In the genomic region with DNA sequence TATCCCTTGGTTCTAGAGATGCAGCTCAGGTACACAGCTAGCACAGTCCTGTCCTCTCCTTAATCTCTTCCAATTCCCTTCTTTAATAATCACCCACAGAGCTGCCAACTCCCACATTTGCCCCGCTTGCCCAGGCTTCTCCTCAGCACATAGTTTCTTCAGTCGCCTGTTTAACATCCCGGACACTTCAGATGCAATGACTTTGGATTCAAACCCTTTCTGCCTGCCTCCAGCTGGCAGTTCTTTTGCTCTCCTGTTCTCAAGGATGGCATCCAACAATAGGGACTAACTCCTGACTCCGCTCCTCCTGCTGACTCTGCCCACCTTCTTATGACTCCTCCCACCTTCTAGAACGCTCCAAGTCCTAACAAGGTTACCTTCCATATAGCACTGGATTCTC, we compare ENCODE assay signal across 24 mouse cellular contexts.
DNase-seq lines count a peak whose midpoint lies in the region; ATAC-seq and TF ChIP-seq lines count a peak whose summit lies in the region.
"Had no signal": no experiment of that assay in that cellular context is flagged by ENCODE, and none has a peak within 500 bp of the region (broad histone marks: within the 10 kb centered on the region; RNA-seq: fewer than 3 reads in every experiment).

No protein-coding gene starts in this region.

- no peak overlapping the region for H3K4me3 ChIP-seq in forebrain, embryonic 10.5 days
- H3K4me3 ChIP-seq in forebrain, embryonic 14.5 days (ENCODE audit: low read depth, low read length) = no peak overlapping the region
- H3K4me3 ChIP-seq in heart, embryonic 11.5 days (ENCODE audit: low read depth, low read length) = no peak overlapping the region
- no peak overlapping the region for H3K4me3 ChIP-seq in kidney, embryonic 16.5 days (ENCODE audit: low read length)
- H3K4me3 ChIP-seq in spleen, adult 2 months (ENCODE audit: extremely low read depth, insufficient read depth, insufficient read length) = no peak overlapping the region
- H3K4me3 ChIP-seq: embryonic facial prominence, embryonic 13.5 days; forebrain, embryonic 13.5 days; kidney, embryonic 15.5 days; limb, embryonic 15.5 days; midbrain, embryonic 12.5 days; neural tube, embryonic 13.5 days had no signal

- 93% methylated on average over 5 of the region's 5 CpGs for WGBS in forebrain, embryonic 10.5 days
- WGBS in forebrain, embryonic 14.5 days = 94% methylated on average over 5 of the region's 5 CpGs
- WGBS in heart, embryonic 11.5 days (ENCODE audit: insufficient replicate concordance) = 81% methylated on average over 5 of the region's 5 CpGs
- 87% methylated on average over 5 of the region's 5 CpGs for WGBS in kidney, embryonic 16.5 days
- whole genome bisulfite sequencing in spleen, adult 2 months = 90% methylated on average over 5 of the region's 5 CpGs

- no peak for TF ChIP-seq CTCF in spleen, adult 2 months (IDR thresholded peaks at IDR 0.05; ENCODE audit: extremely low read depth, insufficient read depth, insufficient read length, insufficient replicate concordance)

- H3K9me3 ChIP-seq in forebrain, embryonic 10.5 days = no peaks in the 10 kb centered on the region
- H3K9me3 ChIP-seq in forebrain, embryonic 14.5 days (replicated peaks; ENCODE audit: control insufficient read depth, low read length) = no peaks in the 10 kb centered on the region
- no peaks in the 10 kb centered on the region for H3K9me3 ChIP-seq in heart, embryonic 11.5 days (replicated peaks; ENCODE audit: control insufficient read depth, low read length)
- H3K9me3 ChIP-seq in kidney, embryonic 16.5 days (ENCODE audit: low read length) = no peaks in the 10 kb centered on the region
- H3K9me3 ChIP-seq: embryonic facial prominence, embryonic 13.5 days; forebrain, embryonic 13.5 days; kidney, embryonic 15.5 days; limb, embryonic 15.5 days; midbrain, embryonic 12.5 days; neural tube, embryonic 13.5 days had no signal

- no peak overlapping the region for H3K4me2 ChIP-seq in forebrain, embryonic 14.5 days (ENCODE audit: low read length)
- H3K4me2 ChIP-seq in heart, embryonic 11.5 days = no peak overlapping the region
- no peak overlapping the region for H3K4me2 ChIP-seq in kidney, embryonic 16.5 days (replicated peaks; ENCODE audit: low read depth, low read length)
- H3K4me2 ChIP-seq: embryonic facial prominence, embryonic 13.5 days; forebrain, embryonic 13.5 days; kidney, embryonic 15.5 days; limb, embryonic 15.5 days; midbrain, embryonic 12.5 days; neural tube, embryonic 13.5 days had no signal

- H3K9ac ChIP-seq in forebrain, embryonic 14.5 days (ENCODE audit: low read length) = no peak overlapping the region
- no peak overlapping the region for H3K9ac ChIP-seq in heart, embryonic 11.5 days (ENCODE audit: low read depth, low read length)
- H3K9ac ChIP-seq in kidney, embryonic 16.5 days (replicated peaks; ENCODE audit: low read length) = no peak overlapping the region
- H3K9ac ChIP-seq: embryonic facial prominence, embryonic 13.5 days; forebrain, embryonic 13.5 days; kidney, embryonic 15.5 days; limb, embryonic 15.5 days; liver, postnatal 0 days; midbrain, embryonic 12.5 days; neural tube, embryonic 13.5 days had no signal

- ATAC-seq in forebrain, embryonic 14.5 days = no peak
- ATAC-seq in heart, embryonic 11.5 days (replicated peaks; ENCODE audit: insufficient number of reproducible peaks, low FRiP score, low TSS enrichment) = no peak
- ATAC-seq in kidney, embryonic 16.5 days (ENCODE audit: low FRiP score, low TSS enrichment) = no peak
- ATAC-seq: forebrain, embryonic 13.5 days; hindbrain, embryonic 16.5 days had no signal

- no peak for DNase-seq in forebrain, embryonic 10.5 days (ENCODE audit: extremely low spot score, low spot score)
- no peak for DNase-seq in forebrain, embryonic 14.5 days (ENCODE audit: low spot score)
- DNase-seq in heart, postnatal 4 days = no peak
- DNase-seq in kidney, postnatal 10 days = no peak
- no peak for DNase-seq in spleen, adult 2 months (ENCODE audit: low read depth in 1 of 2, low spot score in 2 of 2)
- DNase-seq in spleen, postnatal 4 days (ENCODE audit: low spot score in 2 of 2) = no peak
- DNase-seq: cerebellum, adult 18-20 months; cerebellum, postnatal 10 days; gastrocnemius, postnatal 14 days; kidney, adult 18-20 months; kidney, postnatal 4 days; liver, postnatal 0 days; lung, postnatal 36 days; right cerebral cortex, postnatal 4 days had no signal

- no peak for TF ChIP-seq POLR2A in spleen, adult 2 months (IDR thresholded peaks at IDR 0.05; ENCODE audit: low read depth, low read length)

- peaks cover 54% of the 10 kb centered on the region for H3K4me1 ChIP-seq in forebrain, embryonic 10.5 days
- peaks cover 4% of the 10 kb centered on the region; the same call in 1 of the 2 replicates for H3K4me1 ChIP-seq in forebrain, embryonic 14.5 days (ENCODE audit: control insufficient read depth, insufficient read depth, low read length)
- H3K4me1 ChIP-seq in heart, embryonic 11.5 days (ENCODE audit: control insufficient read depth, insufficient read depth, low read length) = peaks cover 24% of the 10 kb centered on the region
- peaks cover 37% of the 10 kb centered on the region for H3K4me1 ChIP-seq in kidney, embryonic 16.5 days (ENCODE audit: insufficient read depth, low read length)
- H3K4me1 ChIP-seq in spleen, adult 2 months (ENCODE audit: control insufficient read depth, insufficient read depth, insufficient read length) = peaks cover 4% of the 10 kb centered on the region; the same call in 1 of the 2 replicates

- H3K27me3 ChIP-seq in forebrain, embryonic 10.5 days (ENCODE audit: poor library complexity, severe bottlenecking) = no peaks in the 10 kb centered on the region
- no peaks in the 10 kb centered on the region for H3K27me3 ChIP-seq in forebrain, embryonic 14.5 days (replicated peaks; ENCODE audit: control insufficient read depth, insufficient read depth, low read length)
- H3K27me3 ChIP-seq in heart, embryonic 11.5 days (ENCODE audit: control insufficient read depth, insufficient read depth, low read length) = no peaks in the 10 kb centered on the region
- no peaks in the 10 kb centered on the region for H3K27me3 ChIP-seq in kidney, embryonic 16.5 days (ENCODE audit: insufficient read depth, low read length)
- no peaks in the 10 kb centered on the region for H3K27me3 ChIP-seq in spleen, adult 2 months (ENCODE audit: control insufficient read depth, insufficient read depth, low read length)
- H3K27me3 ChIP-seq: CH12.LX; embryonic facial prominence, embryonic 13.5 days; forebrain, embryonic 13.5 days; kidney, embryonic 15.5 days; limb, embryonic 15.5 days; midbrain, embryonic 12.5 days; neural tube, embryonic 13.5 days had no signal

- H3K36me3 ChIP-seq in forebrain, embryonic 10.5 days (replicated peaks) = no peaks in the 10 kb centered on the region
- H3K36me3 ChIP-seq in forebrain, embryonic 14.5 days (ENCODE audit: control insufficient read depth, insufficient read depth, low read length) = no peaks in the 10 kb centered on the region
- H3K36me3 ChIP-seq in heart, embryonic 11.5 days (ENCODE audit: control insufficient read depth, insufficient read depth, low read length) = no peaks in the 10 kb centered on the region
- no peaks in the 10 kb centered on the region for H3K36me3 ChIP-seq in kidney, embryonic 16.5 days (ENCODE audit: insufficient read depth, low read length)
- no peaks in the 10 kb centered on the region for H3K36me3 ChIP-seq in spleen, adult 2 months (ENCODE audit: control insufficient read depth, insufficient read depth, low read length)
- H3K36me3 ChIP-seq: embryonic facial prominence, embryonic 13.5 days; kidney, embryonic 15.5 days; limb, embryonic 15.5 days; midbrain, embryonic 12.5 days; neural tube, embryonic 13.5 days had no signal

- H3K27ac ChIP-seq in forebrain, embryonic 10.5 days = peak overlapping the region; percentile 85
- H3K27ac ChIP-seq in forebrain, embryonic 14.5 days (ENCODE audit: low read depth, low read length) = no peak overlapping the region
- peak overlapping the region; percentile 24; the same call in 1 of the 2 replicates for H3K27ac ChIP-seq in heart, embryonic 11.5 days (ENCODE audit: low read depth, low read length)
- H3K27ac ChIP-seq in kidney, embryonic 16.5 days (ENCODE audit: low read length) = peak overlapping the region; percentile 48
- H3K27ac ChIP-seq in spleen, adult 2 months (ENCODE audit: insufficient read depth, low read length) = peak overlapping the region; percentile 26
- H3K27ac ChIP-seq: embryonic facial prominence, embryonic 13.5 days; forebrain, embryonic 13.5 days; limb, embryonic 15.5 days; neural tube, embryonic 13.5 days had no signal
